Mouse (Mus musculus) myocyte (in vitro differentiated cells): Measurements from ENCODE around the gene Spata5. TPM values are rescaled to one million over a fixed set of nuclear protein-coding genes. Genes with fewer than 3 reads are reported as not detected.

Experiments
- H3K27me3 ChIP-seq: one replicate; pipeline ENCODE4 v1.6.1; 2011; ENCODE audit not compliant: control insufficient read depth, insufficient read depth, insufficient read length
- H3K36me3 ChIP-seq: one replicate; pipeline ENCODE4 v1.6.1; 2011; ENCODE audit not compliant: control insufficient read depth, insufficient read depth
- H3K4me2 ChIP-seq: one replicate; pipeline ENCODE4 v1.6.1; 2011; ENCODE audit warnings: low read depth, control low read depth
- H3K4me3 ChIP-seq: one replicate; pipeline ENCODE4 v1.5.1; 2011; ENCODE audit warnings: mild to moderate bottlenecking, control low read depth, moderate library complexity
- H3K79me2 ChIP-seq: one replicate; pipeline ENCODE4 v1.6.1; 2011; ENCODE audit not compliant: control insufficient read depth, insufficient read depth
- H3ac ChIP-seq: one replicate; pipeline ENCODE4 v1.6.1; 2011; ENCODE audit not compliant: control insufficient read depth, insufficient read length
- CEBPB ChIP-seq: IDR thresholded peaks from 2 replicates; pipeline ENCODE4 v1.6.1; 2011; ENCODE audit warnings: mild to moderate bottlenecking, moderate library complexity; ENCODE audit not compliant: poor library complexity, insufficient read depth, severe bottlenecking
- E2F4 ChIP-seq: IDR thresholded peaks from one replicate; pipeline ENCODE4 v1.6.1; 2011; ENCODE audit warnings: mild to moderate bottlenecking, control low read depth, moderate library complexity; ENCODE audit not compliant: insufficient read depth
- MAX ChIP-seq: IDR thresholded peaks from one replicate; pipeline ENCODE4 v1.6.1; 2011; ENCODE audit warnings: low read depth, mild to moderate bottlenecking, control low read depth
- MYOD1 ChIP-seq, 3 experiments: IDR thresholded peaks; one replicate each; pipeline ENCODE4 v1.6.1; 2011; ENCODE audit warnings: control low read depth in 2 of 3, low read depth in 2 of 3, mild to moderate bottlenecking in 2 of 3, moderate library complexity in 1 of 3; ENCODE audit not compliant: insufficient read length in 2 of 3, control insufficient read depth in 1 of 3
- MYOG ChIP-seq, 3 experiments: IDR thresholded peaks; one replicate each; pipeline ENCODE4 v1.6.1; 2011; ENCODE audit warnings: control low read depth in 2 of 3, low read depth in 2 of 3, mild to moderate bottlenecking in 2 of 3; ENCODE audit not compliant: insufficient read length in 2 of 3, control insufficient read depth in 1 of 3, insufficient read depth in 1 of 3
- POLR2A ChIP-seq: IDR thresholded peaks from one replicate; pipeline ENCODE4 v1.6.1; 2011; ENCODE audit warnings: low read depth, mild to moderate bottlenecking, control low read depth, moderate library complexity; ENCODE audit not compliant: insufficient read length
- POLR2AphosphoS2 ChIP-seq: IDR thresholded peaks from one replicate; pipeline ENCODE4 v1.6.1; 2011; ENCODE audit warnings: low read depth, control low read depth; ENCODE audit not compliant: insufficient read length
- REST ChIP-seq: IDR thresholded peaks from one replicate; pipeline ENCODE4 v1.6.1; 2011; ENCODE audit warnings: mild to moderate bottlenecking, control low read depth, moderate library complexity; ENCODE audit not compliant: insufficient read depth, insufficient read length
- SRF ChIP-seq: IDR thresholded peaks from one replicate; pipeline ENCODE4 v1.6.1; 2011; ENCODE audit warnings: low read depth; ENCODE audit not compliant: control insufficient read depth, insufficient read length
- TCF12 ChIP-seq: IDR thresholded peaks from one replicate; pipeline ENCODE4 v1.6.1; 2011; ENCODE audit warnings: mild to moderate bottlenecking, control low read depth; ENCODE audit not compliant: poor library complexity, insufficient read depth, severe bottlenecking
- TCF3 ChIP-seq: IDR thresholded peaks from one replicate; pipeline ENCODE4 v1.6.1; 2011; ENCODE audit warnings: low read depth, control low read depth; ENCODE audit not compliant: insufficient read length
- USF1 ChIP-seq: IDR thresholded peaks from one replicate; pipeline ENCODE4 v1.6.1; 2011; ENCODE audit warnings: low read depth, mild to moderate bottlenecking, control low read depth, moderate library complexity
- polyA plus RNA-seq: library from polyadenylated mRNA; unstranded; fragments of >200 nt; fragmentation: generic; extraction: Trizol; gene quantifications from one replicate; pipeline ENCODE4 v1.2.1, GENCODE M21; 2012; ENCODE audit warnings: missing spikeins

Gene Spata5
- polyA plus RNA-seq, 1 experiment, result 24.2 TPM

DNA sequence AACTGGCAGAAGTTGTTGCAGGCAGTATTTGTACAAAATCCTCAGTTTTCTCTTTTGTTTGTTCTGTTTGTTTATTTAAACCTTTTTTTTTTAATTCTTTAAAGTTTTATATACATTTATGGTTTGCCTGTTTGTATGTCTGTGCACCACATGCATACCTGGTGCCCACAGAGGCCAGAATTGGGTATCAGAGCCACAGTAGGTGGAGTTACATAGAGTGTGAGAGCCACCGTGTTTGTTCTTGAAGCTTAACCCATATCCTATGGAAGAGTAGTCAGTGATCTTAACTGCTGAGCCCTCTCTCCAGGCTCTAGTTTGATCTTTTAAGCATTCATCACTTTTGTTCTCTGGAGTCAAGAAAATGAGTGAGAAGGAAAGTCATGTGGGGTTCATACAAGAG, 130.9 kb downstream of the Spata5 start:
- TF ChIP-seq POLR2AphosphoS2 (no peak), MAX (no peak), MYOD1 (IDR thresholded peaks at IDR 0.05; ENCODE audit: control insufficient read depth in 1 of 3, insufficient read length in 2 of 3, low read depth in 2 of 3) (no peak), TCF12 (no peak), SRF (no peak), USF1 (no peak), TCF3 (no peak)
- Histone ChIP-seq H3K27me3 (no peaks in the 10 kb centered on the region), H3K4me3 (no peak overlapping the region), H3K36me3 (no peaks in the 10 kb centered on the region), H3ac (no peak overlapping the region), H3K4me2 (no peak overlapping the region), H3K79me2 (no peaks in the 10 kb centered on the region)

- no peak for TF ChIP-seq CEBPB
- no peak for TF ChIP-seq MAX
- TF ChIP-seq TCF3, result no peak
- TF ChIP-seq TCF12, result no peak
- TF ChIP-seq MYOG (IDR thresholded peaks at IDR 0.05; ENCODE audit: control insufficient read depth in 1 of 3, insufficient read depth in 1 of 3, insufficient read length in 2 of 3, low read depth in 2 of 3), result no peak
- no peak for TF ChIP-seq POLR2A
- no peak for TF ChIP-seq MYOD1 (IDR thresholded peaks at IDR 0.05; ENCODE audit: control insufficient read depth in 1 of 3, insufficient read length in 2 of 3, low read depth in 2 of 3)
- no peak for TF ChIP-seq USF1
- no peak for TF ChIP-seq E2F4
- TF ChIP-seq POLR2AphosphoS2, result no peak
- no peak for TF ChIP-seq REST
- no peak for TF ChIP-seq SRF
- no peaks in the 10 kb centered on the region for H3K27me3 ChIP-seq
- H3K79me2 ChIP-seq, result no peaks in the 10 kb centered on the region
- no peak overlapping the region for H3K4me2 ChIP-seq
- H3K4me3 ChIP-seq, result no peak overlapping the region
- H3K36me3 ChIP-seq, result no peaks in the 10 kb centered on the region
- no peak overlapping the region for H3ac ChIP-seq
These were observed 131.8 kb downstream of the Spata5 start for GRCm38 (mm10) chr3:37551486-37551885.

DNA sequence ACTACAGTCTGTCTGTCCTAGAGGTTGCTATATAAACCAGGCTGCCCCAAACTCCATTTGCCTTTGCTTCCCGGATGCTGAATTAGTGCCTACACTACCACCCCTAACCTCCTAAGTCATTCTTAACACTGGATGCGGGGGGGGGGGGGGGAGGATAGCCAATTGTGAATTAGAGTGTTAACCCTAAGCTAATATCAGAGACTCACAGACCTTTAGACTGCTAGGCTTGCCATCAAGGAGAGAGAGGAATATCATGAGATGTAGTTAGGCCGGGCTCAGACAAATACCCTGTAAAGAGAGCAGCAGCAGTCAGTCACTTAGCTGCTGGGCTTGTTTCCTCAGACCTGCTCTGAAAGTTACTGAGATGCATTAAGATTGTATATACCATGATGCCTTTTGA, 132.5 kb downstream of the Spata5 start:
- no peak for TF ChIP-seq MYOG (IDR thresholded peaks at IDR 0.05; ENCODE audit: control insufficient read depth in 1 of 3, insufficient read depth in 1 of 3, insufficient read length in 2 of 3, low read depth in 2 of 3)
- TF ChIP-seq MAX, result no peak
- no peak for TF ChIP-seq USF1
- TF ChIP-seq REST, result no peak
- TF ChIP-seq TCF12, result no peak
- no peak for TF ChIP-seq SRF
- H3K27me3 ChIP-seq, result no peaks in the 10 kb centered on the region

DNA sequence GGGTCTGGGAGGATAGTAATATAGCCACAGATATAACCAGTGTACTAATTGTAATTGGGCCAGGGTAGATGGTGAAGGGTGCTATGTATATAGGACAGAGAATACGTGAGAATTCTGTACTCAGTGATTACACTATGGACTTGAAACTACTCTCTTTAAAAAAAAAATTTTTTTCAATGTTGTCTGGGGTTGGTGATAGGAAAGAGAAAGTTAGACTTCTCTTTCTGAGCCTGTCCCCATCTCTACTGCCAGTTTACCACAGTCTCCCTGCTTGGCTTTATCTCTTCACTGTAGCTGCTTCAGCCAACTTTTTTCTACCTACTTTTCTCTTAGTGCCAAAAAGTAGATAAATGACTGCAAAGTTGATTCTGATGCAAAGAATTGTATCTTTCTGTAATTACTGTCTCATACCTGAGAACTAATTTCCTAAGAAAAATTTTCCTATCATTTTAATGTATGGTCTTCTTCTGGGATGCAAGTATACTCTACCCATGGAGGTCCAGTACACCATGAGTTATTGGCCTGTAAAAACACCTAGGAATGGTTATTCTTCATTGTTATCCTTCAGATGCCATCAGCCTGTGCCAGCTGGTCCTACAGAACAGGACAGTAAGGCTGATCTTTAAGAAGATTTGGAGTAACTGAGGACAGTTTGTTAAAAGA, 133.8 kb downstream of the Spata5 start:
- H3K27me3 ChIP-seq, result no peaks in the 10 kb centered on the region
- H3K4me2 ChIP-seq, result no peak overlapping the region
- no peak for TF ChIP-seq E2F4
- no peak for TF ChIP-seq MYOD1 (IDR thresholded peaks at IDR 0.05; ENCODE audit: control insufficient read depth in 1 of 3, insufficient read length in 2 of 3, low read depth in 2 of 3)
- TF ChIP-seq USF1, result no peak
- TF ChIP-seq TCF12, result no peak
- TF ChIP-seq CEBPB, result no peak
- no peak for TF ChIP-seq MAX
- no peak overlapping the region for H3ac ChIP-seq
- H3K79me2 ChIP-seq, result no peaks in the 10 kb centered on the region
- no peaks in the 10 kb centered on the region for H3K36me3 ChIP-seq
- no peak overlapping the region for H3K4me3 ChIP-seq

More for the DNA sequence above, 132.5 kb downstream of the Spata5 start:
- Histone ChIP-seq H3K79me2 (no peaks in the 10 kb centered on the region), H3ac (no peak overlapping the region), H3K4me2 (no peak overlapping the region), H3K36me3 (no peaks in the 10 kb centered on the region), H3K4me3 (no peak overlapping the region)

- TF ChIP-seq MYOD1 (IDR thresholded peaks at IDR 0.05; ENCODE audit: control insufficient read depth in 1 of 3, insufficient read length in 2 of 3, low read depth in 2 of 3) (no peak), USF1 (no peak), POLR2AphosphoS2 (no peak), CEBPB (no peak), TCF3 (no peak), SRF (no peak), E2F4 (no peak), MYOG (IDR thresholded peaks at IDR 0.05; ENCODE audit: control insufficient read depth in 1 of 3, insufficient read depth in 1 of 3, insufficient read length in 2 of 3, low read depth in 2 of 3) (no peak), POLR2A (no peak), MAX (no peak), REST (no peak), TCF12 (no peak)
- Histone ChIP-seq H3ac (no peak overlapping the region), H3K79me2 (no peaks in the 10 kb centered on the region), H3K4me2 (no peak overlapping the region), H3K36me3 (peaks cover 4% of the 10 kb centered on the region), H3K27me3 (no peaks in the 10 kb centered on the region), H3K4me3 (no peak overlapping the region)
These were observed 136.9 kb downstream of the Spata5 start for GRCm38 (mm10) chr3:37556412-37557113.
